Mouse (Mus musculus) spleen, adult 18-20 months (tissue): ENCODE data around the gene Ikzf3.

Source experiments
- DNase-seq, 2 experiments: peaks; one replicate each; pipeline ENCODE4 v3.0.0; 2022; ENCODE audit warnings: mixed read lengths in 2 of 2

The Ikzf3 gene

DNA sequence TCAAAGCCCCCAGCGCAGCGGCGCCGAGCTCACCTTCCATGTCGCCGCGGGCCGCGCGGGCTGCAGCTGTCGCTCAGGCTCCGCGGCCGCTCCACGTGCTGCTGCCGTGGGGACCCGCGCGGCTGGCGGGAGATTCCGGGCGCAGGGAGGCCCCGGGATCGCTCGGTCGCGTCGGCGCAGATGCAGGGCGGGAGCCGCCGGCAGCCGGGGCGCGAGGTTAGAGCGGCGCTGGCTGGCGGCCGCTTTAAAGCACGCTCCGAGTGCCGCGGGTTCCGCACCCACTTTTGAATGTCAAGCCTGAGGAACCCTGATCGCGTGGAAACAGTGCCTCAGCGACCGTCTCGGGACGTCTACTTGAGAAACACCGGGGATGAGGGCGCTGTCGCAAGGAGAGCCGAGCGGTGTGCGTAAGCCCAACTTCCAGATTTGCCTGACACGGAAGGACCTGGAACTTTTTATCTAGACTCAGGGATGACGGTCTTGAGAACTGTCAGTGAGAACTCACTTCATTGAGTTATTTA lies at the start of gene Ikzf3:
Gene Ikzf3, minus strand, starts transcription at position 321 of the 521 bp plus-strand sequence.
- DNase-seq, result peak; percentile 78

DNA sequence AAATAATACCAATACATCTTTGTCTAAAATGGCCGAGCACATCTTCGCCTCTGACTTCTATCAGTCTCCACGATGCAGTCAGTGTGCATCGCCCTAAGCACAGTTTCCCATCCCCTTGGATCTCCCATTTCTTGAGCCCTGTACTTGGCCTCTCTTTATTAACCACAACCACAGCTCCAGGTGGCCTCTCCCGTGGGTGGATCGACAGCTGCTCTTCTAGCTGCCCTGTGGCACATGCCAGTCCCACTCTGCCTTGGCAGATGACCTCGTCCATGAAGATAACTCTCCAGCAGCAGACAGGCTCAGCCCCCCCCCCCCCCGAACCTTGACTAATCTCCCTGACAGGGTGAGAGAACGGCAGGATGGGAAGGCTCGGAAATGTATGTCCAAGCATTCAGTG lies 49.6 kb upstream of the Ikzf3 start:
- no peak for DNase-seq

DNA sequence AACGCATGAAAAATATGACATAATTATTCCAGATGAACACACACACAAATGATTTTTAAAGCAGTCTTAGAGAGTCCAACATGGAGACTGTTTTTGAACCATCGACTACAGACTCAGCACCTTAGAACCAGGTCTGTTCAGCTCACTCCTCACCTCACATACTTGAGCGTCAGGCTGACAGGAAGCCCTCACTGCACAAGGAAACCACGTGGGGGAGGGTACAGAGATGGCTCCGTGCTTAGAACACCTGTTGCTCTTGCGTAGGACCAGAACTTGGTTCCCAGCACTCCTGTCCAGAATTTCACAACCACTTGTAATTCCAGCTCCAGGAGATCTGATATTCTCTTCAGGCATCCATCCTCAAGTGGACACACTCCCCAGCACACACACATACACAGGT lies 49.2 kb upstream of the Ikzf3 start:
- no peak for DNase-seq

DNA sequence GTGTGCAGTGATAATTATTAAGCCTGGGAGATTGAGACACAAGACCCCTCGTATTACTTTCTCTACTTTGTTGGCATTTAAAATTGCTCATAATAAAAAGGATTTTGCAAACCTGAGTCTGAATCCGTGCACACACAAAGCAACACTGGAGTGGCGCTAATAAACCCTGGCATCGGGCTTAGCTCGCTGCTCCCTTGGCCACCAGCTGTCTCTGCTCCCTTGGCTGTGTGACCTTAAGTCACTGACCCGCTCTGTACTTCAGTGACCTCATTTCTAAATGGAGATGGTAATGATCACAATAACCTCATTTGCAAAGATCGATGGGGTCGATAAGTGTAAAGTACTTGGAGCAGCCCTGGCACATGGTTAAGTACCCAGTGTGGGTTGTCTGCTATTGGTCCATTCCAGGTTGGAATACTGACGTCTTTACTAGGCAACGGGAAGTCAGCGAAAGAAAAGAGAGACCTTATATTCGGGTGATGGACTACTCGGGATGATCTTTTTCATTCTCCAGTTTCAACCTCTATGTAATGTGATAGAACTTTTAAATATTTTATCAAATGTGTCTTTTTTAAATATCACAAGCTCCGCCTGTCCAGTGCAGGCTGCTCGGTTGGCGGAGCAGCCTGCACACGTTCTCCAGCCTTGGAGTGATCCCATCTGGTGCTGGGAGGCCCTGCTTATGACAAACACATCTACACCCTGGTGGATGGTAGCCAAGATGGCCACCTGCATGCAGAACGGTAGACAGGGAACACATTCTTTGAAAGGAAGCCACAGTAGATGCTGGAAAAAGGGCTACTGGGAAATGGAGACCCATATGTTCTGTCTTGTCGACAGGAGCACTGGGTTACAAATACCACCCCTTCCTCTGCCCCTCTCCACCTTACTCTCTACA lies 45.0 kb upstream of the Ikzf3 start:
- DNase-seq, result no peak

DNA sequence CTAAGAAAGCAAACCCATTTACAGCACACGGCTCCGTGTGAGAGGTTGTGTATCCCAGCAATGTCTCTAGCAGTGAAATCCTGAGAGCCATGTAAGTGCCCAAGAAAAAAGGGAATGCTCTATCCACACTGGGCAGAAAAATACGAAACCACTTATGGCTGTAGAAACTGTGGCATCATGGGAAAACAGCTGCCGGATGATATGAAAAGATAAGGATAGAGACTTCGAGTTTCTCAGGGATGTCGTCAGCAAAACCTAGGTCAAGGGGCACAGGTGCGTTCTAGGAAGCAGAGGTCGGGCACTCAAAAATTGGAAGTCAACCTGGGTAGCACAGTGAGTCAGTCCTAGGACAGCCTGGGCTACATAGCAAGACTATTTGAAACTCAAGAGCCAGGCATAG lies 43.5 kb upstream of the Ikzf3 start:
- DNase-seq, result no peak

DNA sequence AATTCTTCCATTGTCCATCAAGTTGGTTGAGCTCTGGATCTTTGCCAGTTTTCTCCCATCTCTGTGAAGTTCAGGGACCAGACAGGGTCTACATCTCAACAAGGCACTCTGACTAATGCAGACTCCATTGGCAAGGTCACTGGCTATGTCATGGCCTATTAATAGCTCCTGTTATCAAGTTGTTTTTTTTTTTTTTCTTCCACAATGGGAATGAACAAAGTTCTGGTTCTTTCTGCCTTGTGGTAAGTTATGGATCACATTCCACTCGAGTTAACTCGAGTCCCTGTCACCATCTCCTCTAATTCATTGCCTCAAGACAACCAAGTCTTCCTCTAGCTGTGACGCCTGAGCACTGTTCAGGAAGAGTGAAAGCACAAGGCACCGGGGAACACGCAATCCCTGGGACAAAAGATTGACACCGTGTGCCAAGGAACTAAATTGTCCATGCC lies 43.0 kb upstream of the Ikzf3 start:
- DNase-seq, result no peak

DNA sequence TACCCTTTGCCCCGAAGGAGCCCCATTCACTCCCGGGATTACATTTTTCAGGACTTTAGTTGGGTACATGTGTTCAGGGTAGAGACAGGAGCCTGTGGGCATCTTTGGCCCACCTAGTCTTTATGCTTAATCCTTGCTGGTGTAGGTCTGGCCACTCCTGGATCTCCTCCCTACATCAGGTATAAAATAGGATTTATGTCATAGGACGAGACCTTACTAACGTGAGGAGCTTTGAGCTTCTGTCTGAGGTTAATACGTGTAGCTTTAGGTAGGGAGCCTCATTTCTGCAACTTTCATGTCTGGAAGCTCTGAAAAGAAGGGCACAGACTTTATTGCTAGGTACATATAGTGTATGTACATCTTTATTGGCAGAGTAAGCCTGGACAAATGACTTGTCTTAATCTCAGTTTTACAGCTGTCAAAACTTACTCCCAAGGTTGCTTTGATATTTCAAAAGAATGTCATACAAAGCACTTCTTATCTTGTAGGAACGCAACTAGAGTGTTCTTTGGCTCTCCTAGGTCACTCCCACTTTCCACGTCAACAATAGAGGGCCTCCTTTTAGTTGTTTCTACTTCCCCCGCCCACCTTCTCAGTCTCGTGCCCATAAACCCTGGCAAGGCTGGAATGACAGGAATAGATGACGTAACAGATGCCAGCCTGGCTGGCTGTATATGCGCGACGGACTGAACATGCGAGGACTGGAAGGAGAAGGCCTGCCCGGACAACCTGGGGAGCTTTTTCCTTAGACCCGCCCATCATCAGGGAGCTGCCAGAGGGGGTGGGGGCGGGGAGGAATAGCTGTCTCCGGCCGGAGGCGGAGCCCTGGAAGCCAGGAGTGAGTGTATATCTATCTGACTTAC lies 42.1 kb upstream of the Ikzf3 start:
- peak; percentile 24 to 32 for DNase-seq

DNA sequence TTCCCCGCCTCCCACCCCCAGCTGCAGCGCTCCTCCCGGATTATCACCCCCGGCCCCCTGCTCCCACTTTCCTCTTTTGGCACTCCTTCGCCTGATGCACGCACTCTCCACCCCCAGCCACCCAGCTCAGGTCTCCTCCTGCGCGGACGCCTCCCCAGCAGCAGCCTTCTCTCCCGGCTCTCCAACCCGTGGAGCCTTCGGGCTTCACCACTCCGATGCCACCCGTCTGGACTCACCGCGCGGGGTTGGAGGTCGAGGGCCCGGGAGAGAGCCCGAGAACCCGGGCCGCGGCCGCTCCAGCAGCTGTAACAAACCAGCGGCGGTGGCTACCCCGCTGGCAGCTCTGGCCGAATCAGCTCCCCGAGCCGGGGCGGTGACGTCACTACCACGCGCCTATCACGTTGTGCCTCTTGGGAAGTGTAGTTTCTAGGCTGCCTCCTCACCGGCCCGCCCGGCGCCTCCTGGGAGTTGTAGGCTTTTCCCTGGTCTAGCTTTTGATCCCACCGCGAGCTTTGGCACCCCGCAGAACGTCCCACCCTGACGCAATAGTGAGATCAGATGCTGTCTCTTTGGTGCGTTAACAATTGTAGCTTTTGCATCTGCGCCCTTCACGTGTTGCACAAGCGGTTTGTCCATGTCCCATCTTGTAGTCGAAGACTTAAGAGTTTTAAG lies 41.2 kb upstream of the Ikzf3 start, which contains the start of gene Ormdl3:
Gene Ormdl3, minus strand, starts transcription at position 477 of the 672 bp plus-strand sequence.
- DNase-seq, result peak; percentile 94 to 97

DNA sequence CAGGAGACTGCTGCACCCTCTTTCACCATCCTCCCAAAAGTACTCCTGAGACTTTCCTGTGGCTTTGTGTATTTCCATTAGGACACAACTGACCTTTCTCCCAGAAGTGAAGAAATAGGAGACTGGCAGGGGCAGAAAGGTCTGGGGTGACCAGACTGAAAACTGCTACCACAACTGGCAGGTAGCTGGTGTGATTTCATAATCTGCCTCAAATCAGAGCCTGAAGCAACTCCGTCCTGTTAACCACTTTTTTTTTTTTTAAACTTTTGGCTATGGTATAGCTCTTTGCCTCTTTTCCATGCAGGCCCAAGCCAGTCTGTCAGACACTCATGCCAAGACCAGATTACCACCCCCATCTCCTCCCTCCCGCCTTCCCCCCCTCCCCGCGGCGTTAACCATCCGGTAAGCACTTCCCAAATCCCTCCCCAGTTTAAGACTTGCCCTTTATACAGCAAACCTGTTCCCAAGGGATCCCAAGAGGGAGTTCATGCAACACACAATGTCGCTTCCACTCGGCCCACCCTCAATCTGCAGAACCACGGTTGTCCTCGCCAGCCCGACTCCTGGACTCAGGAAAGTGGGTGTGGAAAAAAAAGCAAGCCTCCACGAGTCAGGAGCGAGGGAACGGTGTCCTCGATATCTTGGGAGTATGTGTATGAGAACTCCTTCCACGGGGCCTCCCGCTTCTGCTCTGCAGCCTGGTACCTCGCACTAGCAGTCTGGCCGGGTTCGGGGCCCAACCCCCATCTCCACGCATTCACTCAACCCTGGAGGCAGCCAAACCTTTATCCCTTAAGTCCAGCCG lies 40.5 kb upstream of the Ikzf3 start:
- DNase-seq, result no peak

DNA sequence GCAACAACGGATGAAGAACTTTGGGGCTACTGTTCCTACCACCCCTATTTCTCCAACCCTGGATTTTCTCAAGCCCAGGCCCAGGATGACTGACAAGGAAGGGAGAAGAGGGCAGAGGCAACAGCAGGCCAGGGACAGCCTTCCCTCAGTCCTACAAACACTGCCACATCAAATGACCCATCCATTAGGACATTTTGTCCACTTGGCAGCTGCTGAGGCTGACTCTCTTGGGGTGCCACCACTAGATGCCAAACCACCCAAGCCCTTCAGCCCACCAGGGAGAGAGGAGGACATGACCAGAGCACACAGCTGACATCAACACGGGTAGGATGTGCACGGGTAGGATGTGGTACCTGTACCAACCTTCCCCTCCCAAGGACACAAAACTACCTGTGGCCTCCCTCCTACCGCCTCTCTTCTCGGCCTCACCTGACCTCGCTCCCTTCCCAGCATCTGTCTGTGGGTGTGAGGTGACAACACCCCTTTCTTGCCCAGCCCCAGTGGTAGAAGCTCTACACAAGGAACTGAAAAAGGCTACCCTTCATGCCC lies 38.9 kb upstream of the Ikzf3 start:
- no peak for DNase-seq

DNA sequence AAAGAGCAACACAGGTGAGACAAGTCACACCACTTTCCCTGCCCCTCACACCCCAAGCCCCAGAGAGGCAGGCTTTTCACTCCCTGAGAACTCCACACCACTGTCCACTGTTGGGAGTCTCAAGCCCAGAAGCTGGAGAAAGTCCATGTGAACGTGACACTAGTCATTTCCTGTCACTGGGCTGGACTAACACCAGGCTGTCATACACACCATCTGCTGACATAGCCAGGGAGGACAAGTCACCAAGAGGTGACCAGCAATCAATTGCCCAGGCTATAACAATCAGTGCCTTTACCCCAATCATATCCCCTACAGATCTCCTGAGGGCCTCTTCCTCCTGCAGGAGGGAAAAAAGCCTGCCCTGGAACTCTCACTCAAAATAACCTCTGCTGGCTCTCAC lies 38.3 kb upstream of the Ikzf3 start:
- DNase-seq, result no peak

DNA sequence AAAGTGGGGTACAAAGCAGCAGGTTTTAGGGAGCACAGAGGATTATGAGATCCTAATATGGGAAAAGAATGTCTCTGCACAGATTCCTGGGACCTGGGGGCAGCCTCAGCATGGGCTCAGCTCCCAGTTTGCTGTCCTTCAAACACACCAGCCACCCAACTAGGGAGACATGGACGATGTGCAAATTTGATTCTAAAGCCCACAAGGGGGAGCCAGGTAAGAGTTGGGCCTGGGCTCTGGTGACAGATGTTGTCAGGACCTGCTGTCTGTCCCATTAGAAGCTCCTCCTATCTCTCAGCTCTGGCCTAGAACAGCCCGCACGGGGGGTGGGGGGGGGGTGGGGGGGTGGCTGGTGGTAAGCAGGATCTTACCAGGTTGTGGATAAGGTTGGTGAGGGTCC lies 37.7 kb upstream of the Ikzf3 start:
- DNase-seq, result no peak

DNA sequence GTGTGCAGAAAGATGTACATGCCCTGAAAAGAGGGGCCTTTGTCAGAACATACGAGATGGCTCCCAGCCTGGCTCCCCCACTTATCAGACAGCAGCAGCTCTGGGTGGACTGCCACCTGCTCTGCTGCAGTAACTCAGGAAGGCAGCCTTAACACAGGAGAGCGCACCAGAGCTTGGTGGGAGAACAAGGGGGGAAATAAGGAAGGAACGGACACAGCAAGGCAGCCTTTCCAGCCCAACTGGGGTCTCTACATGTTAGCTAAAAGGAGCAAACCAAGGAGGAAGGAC lies 37.4 kb upstream of the Ikzf3 start:
- DNase-seq, result no peak

DNA sequence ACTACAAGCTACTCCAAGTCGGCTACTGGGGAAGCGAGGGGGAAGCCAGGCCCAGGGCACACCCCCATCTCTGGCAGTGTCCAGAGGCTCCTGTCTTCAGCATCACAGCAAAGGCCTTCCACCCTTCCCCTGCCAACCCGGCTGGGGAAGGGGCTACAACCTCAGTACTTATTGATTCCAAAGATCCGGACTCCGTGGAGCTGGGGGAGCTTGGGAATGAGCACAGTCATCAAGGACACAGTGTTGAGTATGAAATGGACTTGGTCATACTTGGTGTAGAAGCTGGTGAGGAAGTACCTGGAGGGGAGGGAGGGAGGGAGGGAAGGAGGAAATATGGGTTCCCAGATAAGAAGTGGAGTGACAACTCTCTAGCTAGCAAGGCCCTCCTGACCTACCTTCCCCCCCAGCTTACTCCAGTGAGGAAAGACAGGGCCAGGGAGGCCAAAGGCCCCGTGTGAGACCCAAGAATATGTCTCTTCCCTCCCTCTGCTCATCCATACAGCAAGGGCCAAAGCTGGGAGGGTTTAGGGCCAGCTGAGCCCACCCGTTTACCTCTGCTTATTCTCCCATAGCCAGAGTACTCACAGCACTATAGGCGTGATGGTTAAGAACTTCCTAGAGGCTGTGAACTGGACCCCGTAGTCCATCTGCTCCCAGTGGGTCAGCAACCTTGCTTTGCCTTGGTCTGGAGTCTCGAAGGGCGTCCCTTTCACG lies 36.9 kb upstream of the Ikzf3 start:
- DNase-seq, result no peak

DNA sequence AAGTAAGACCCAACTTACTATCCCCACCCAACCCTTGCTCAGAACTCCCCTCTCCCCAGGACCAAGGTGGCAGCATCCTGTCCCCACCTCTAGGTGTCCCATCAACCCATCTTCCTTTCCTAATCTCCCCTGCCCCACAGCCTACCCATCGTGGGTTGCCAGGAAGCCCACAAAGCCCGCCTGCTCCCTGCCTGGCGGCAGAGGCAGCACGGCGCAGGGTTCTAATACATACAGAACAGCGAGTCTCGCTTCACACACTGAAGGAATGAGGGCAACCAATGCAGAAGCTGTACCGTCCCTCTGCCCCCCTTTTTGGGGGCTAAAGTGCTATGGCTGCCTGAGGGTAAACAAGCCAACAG lies 36.2 kb upstream of the Ikzf3 start:
- DNase-seq, result no peak

DNA sequence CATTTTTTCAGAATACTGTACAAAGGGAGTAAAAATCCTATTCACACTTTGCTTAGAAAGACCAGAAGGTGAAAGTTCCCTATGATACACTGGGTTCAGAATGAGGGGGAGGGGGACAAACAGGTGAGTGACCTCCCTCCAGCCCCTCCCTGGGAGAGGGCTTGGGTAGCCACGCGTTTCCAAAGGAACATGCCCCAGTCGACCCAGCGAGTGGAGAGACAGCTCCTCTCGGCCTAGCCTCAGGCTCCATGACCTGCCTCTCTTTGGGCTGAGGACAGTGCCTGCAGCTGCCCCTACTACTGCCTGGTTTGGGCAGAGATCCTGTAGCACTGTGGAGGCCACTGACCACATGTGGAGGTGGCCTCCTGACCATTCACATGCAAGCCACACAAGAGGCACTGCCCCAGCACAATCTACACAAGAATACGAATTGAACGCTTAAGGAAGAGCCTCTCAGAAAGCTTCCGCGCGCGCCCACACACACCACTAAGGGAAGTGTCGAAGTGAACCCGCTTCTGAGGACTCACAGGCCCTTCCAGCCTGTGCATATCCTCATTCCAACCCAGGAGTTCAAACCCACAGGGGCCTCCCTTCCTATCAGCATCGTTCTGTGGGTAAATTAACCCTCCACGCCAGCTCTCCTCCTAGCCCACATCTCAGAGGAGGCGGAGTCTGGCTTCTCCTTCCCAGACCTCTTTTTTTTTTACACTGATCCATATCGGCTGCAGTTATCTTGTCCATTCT lies 35.6 kb upstream of the Ikzf3 start:
- no peak for DNase-seq

DNA sequence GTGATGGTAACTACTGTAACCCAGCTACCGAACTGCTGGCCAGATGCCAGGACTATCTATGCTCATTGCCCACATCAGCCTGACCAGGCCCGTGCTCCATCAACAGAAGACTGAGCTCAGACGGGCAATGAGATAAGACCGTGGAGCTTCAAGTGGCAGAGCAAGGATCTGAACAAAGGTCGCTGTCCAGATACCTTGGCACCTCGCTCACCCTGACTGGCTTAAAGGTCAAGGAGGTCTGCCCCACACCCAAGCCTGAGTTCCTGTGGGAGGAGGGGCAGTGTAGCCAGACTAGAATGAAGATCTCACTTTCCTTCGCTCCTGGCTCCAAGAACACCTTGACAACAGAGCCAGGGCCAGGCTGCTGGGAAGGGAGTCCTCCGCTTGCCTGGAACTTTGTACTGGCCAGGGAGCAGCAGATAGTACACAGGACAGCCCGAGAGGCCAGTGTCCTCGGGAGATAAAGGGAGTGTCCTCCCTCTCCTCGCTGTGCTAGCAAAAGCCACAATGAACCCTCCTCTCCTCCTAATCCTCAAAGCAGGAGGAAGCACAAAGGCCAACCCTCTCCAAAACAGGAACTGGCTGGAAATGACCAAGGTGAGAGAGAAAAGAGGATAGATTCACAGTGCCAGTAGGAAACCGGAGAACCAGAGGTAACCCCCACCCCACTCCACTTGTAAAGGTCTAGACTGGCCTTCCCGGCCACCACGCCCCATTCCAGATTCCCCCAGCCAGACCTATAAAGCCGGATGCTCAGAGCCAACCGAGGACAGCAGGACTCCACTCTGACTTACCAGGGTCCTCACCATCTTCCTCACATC lies 34.7 kb upstream of the Ikzf3 start:
- no peak for DNase-seq

DNA sequence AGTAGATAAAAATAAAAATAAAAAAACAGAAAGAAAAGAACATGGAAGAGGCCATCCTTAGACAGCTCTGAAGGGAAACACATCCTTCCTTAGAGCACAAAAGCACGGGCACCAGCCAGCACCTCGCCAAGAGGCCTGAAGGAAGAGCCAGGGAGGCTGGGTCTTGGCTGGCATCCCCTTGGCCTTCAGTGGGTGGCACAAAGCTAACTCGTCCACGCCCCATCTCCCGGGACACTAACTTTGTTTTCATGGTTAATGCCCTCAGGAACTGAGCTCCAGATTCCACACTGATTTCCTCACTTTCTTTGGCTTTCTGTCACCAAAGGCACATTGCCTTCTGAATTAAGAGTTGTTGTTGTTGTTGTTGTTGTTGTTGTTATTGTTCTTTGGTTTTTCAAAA lies 31.9 kb upstream of the Ikzf3 start:
- DNase-seq, result no peak

DNA sequence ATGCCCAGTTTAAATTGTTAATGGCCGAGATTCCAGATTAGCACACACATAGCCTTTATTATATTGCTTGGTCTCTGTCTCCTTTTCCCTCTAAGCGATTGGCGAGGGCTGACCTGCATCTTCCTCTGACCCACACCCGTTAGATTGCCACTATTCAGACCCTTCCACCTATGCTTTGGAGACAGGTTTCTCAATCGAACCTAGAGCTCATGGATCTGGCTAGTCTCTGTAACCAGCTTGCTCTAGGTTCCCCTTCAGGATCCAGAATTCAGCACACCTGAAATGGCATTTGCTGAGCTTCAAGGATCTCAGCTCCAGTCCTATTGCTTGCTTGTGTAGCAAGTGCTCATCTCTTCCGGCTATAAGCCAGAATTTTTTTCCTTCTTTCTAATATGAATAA lies 23.6 kb upstream of the Ikzf3 start:
- DNase-seq, result no peak

DNA sequence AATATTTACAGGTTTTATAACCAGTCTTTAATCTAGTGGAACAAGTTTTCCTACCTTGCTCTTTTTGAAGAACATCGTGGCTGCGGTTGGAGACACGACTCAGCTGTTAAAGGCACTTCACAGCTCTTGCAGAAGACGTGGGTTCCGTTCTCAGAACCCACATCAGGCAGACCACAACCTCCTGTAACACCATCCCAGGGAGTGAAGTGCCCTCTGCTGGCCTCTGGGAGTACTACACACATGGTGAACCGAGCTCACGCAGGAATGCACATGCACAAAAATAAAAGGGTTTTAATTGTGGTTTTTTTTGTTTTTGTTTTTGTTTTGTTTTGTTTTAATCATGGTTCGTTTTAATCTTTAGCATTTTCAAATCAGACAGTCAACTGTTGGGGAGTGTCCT lies 22.5 kb upstream of the Ikzf3 start:
- DNase-seq, result no peak
